Mouse (Mus musculus): ENCODE data around the gene Zbtb37. TPM values are rescaled to one million over a fixed set of nuclear protein-coding genes. Genes with fewer than 3 reads are reported as not detected.

Zbtb37 gene
- polyA plus RNA-seq, 1 experiment from 2014 or later, result 6.6 TPM

DNA sequence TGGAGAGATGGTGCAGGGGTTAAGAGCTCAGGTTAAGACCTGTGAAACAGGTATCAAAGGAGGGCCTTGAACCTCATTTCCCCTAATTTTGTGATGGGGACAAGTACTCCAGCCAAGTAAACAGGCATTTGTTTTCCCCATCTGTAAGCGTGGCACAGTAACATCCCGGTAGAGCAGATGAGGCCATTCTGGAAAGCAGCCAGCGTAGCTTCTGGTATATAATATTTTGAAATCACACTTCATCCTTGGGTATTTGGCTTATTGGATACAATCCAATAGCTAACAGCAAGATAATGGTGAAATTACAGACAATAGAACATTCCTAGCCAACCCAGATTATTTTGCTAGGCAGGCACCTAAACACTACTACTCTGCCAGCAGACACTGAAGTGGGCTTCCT is 51.8 kb downstream of the Zbtb37 start:
- no peaks in the 10 kb centered on the region for H3K36me3 ChIP-seq (replicated peaks)
- 90% methylated on average over 3 of the region's 3 CpGs for WGBS
- H3K27me3 ChIP-seq (ENCODE audit: poor library complexity, severe bottlenecking), result no peaks in the 10 kb centered on the region
- H3K4me1 ChIP-seq, result no peaks in the 10 kb centered on the region
- H3K4me3 ChIP-seq, result no peak overlapping the region
- H3K27ac ChIP-seq, result no peak overlapping the region
- DNase-seq (ENCODE audit: extremely low spot score, low spot score), result no peak
- H3K9me3 ChIP-seq, result no peaks in the 10 kb centered on the region

- Histone ChIP-seq H3K4me1 (no peaks in the 10 kb centered on the region), H3K27me3 (ENCODE audit: poor library complexity, severe bottlenecking) (no peaks in the 10 kb centered on the region), H3K36me3 (replicated peaks) (no peaks in the 10 kb centered on the region), H3K27ac (no peak overlapping the region), H3K4me3 (no peak overlapping the region), H3K9me3 (no peaks in the 10 kb centered on the region)
- DNase-seq (ENCODE audit: extremely low spot score, low spot score), result no peak
- WGBS, result 97% methylated on average over 4 of the region's 4 CpGs
These were observed 53.3 kb downstream of the Zbtb37 start for GRCm38 (mm10) chr1:160981337-160981736.

- Histone ChIP-seq H3K36me3 (replicated peaks) (no peaks in the 10 kb centered on the region; the same call in 1 of the 2 replicates), H3K27ac (no peak overlapping the region), H3K27me3 (ENCODE audit: poor library complexity, severe bottlenecking) (no peaks in the 10 kb centered on the region), H3K9me3 (no peaks in the 10 kb centered on the region), H3K4me1 (no peaks in the 10 kb centered on the region), H3K4me3 (no peak overlapping the region)
- DNase-seq (ENCODE audit: extremely low spot score, low spot score), result no peak
- 91% methylated on average over 8 of the region's 8 CpGs for WGBS
These were observed 54.0 kb downstream of the Zbtb37 start for GRCm38 (mm10) chr1:160980537-160981234.

- H3K36me3 ChIP-seq (replicated peaks), result peaks cover 6% of the 10 kb centered on the region; the same call in 1 of the 2 replicates
- 87% methylated on average over 5 of the region's 5 CpGs for WGBS
- no peak overlapping the region for H3K4me3 ChIP-seq
- H3K9me3 ChIP-seq, result no peaks in the 10 kb centered on the region
- no peak for DNase-seq (ENCODE audit: extremely low spot score, low spot score)
- H3K4me1 ChIP-seq, result no peaks in the 10 kb centered on the region
- H3K27ac ChIP-seq, result no peak overlapping the region
- H3K27me3 ChIP-seq (ENCODE audit: poor library complexity, severe bottlenecking), result no peaks in the 10 kb centered on the region
These were observed 54.6 kb downstream of the Zbtb37 start for GRCm38 (mm10) chr1:160980021-160980420.

GRCm38 (mm10) chr1:160978071-160978735 is 56.4 kb downstream of the Zbtb37 start, which contains the start of gene Serpinc1:
Serpinc1 (plus strand) TSS chr1:160978585.
- DNase-seq (ENCODE audit: extremely low spot score, low spot score), result no peak
- H3K36me3 ChIP-seq (replicated peaks), result peaks cover 13% of the 10 kb centered on the region; the same call in 1 of the 2 replicates
- no peaks in the 10 kb centered on the region for H3K27me3 ChIP-seq (ENCODE audit: poor library complexity, severe bottlenecking)
- H3K4me3 ChIP-seq, result no peak within 1 kb of the TSS
- no peaks in the 10 kb centered on the region for H3K9me3 ChIP-seq
- H3K27ac ChIP-seq, result no peak within 1 kb of the TSS
- 95% methylated on average over 4 of the region's 4 CpGs for WGBS
- no peaks in the 10 kb centered on the region for H3K4me1 ChIP-seq

DNA sequence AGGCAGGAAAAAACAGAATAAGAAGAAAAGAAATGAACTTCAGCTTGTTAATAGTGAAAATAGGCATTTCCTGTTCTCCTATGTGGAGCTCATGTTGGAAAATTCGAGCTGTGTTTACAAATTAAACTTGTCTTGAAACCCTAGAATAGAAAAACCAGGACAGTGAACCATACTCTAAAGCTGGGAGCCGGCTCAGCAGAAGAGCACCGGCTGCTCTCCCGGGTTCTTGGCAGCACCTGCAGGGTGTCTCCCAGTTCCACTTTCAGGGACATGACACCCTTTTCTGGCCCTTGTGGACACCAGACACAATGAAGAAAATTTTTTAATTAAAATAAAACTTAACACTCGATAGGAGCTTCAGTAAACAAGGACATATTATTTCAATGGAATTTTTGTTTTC is 66.0 kb downstream of the Zbtb37 start:
- 92% methylated on average over 5 of the region's 5 CpGs for WGBS
- Histone ChIP-seq H3K4me3 (no peak overlapping the region), H3K4me1 (no peaks in the 10 kb centered on the region), H3K27me3 (ENCODE audit: poor library complexity, severe bottlenecking) (no peaks in the 10 kb centered on the region), H3K36me3 (replicated peaks) (peaks cover 85% of the 10 kb centered on the region), H3K9me3 (no peaks in the 10 kb centered on the region), H3K27ac (no peak overlapping the region)
- no peak for DNase-seq (ENCODE audit: extremely low spot score, low spot score)

- H3K27ac ChIP-seq, result no peak overlapping the region
- DNase-seq (ENCODE audit: extremely low spot score, low spot score), result no peak
- no peaks in the 10 kb centered on the region for H3K27me3 ChIP-seq (ENCODE audit: poor library complexity, severe bottlenecking)
- H3K4me1 ChIP-seq, result no peaks in the 10 kb centered on the region
- H3K9me3 ChIP-seq, result no peaks in the 10 kb centered on the region
- 88% methylated on average over 1 of the region's 1 CpGs for WGBS
- no peak overlapping the region for H3K4me3 ChIP-seq
- peaks cover 94% of the 10 kb centered on the region for H3K36me3 ChIP-seq (replicated peaks)
These were observed 67.4 kb downstream of the Zbtb37 start for GRCm38 (mm10) chr1:160967268-160967667.

DNA sequence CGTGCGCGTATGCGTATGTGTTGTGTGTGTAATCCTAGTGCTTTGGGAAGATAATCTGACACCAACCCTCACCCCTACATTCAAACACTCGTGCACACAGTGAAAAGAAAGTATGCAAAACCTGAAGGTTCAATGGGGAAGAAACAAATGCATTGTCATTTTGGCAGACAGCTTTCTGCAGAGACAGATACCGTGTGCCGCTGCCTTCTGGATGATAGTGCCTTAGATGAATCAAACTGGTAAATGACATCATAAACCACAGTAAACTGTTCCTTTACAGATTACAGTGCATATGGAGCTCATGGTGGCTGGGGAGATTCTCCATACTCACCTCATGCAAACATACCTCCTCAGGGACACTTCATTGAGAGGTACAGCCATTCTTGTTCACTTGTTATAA is 71.5 kb downstream of the Zbtb37 start:
- H3K9me3 ChIP-seq, result no peaks in the 10 kb centered on the region
- 93% methylated on average over 7 of the region's 7 CpGs for WGBS
- H3K4me1 ChIP-seq, result no peaks in the 10 kb centered on the region
- no peak overlapping the region for H3K4me3 ChIP-seq
- H3K36me3 ChIP-seq (replicated peaks), result peaks cover 98% of the 10 kb centered on the region
- no peak for DNase-seq (ENCODE audit: extremely low spot score, low spot score)
- no peaks in the 10 kb centered on the region for H3K27me3 ChIP-seq (ENCODE audit: poor library complexity, severe bottlenecking)
- H3K27ac ChIP-seq, result no peak overlapping the region

Other genes with a start within 250 kb of the Zbtb37 start
- 8.7 and 9.8 TPM in 2 replicates for gene Rabgap1l, start 241.6 kb downstream of the Zbtb37 start, polyA plus RNA-seq (2016; fragmentation: Nextera tagmentation; extraction: Ambion mirVana)
- 7.1 and 7.6 TPM in 2 replicates for gene Rc3h1, start 128.4 kb downstream of the Zbtb37 start, polyA plus RNA-seq (2016; fragmentation: Nextera tagmentation; extraction: Ambion mirVana)
- 2.2 and 2.4 TPM in 2 replicates for gene Serpinc1, start 56.3 kb downstream of the Zbtb37 start, polyA plus RNA-seq (2016; fragmentation: Nextera tagmentation; extraction: Ambion mirVana)
- 79.4 and 79.9 TPM in 2 replicates for gene Dars2, start 35.8 kb upstream of the Zbtb37 start, polyA plus RNA-seq (2016; fragmentation: Nextera tagmentation; extraction: Ambion mirVana)
- gene Cenpl, start 35.9 kb upstream of the Zbtb37 start, polyA plus RNA-seq (2016; fragmentation: Nextera tagmentation; extraction: Ambion mirVana), result 45.1 TPM in 2 replicates
- gene Klhl20, start 96.7 kb upstream of the Zbtb37 start, polyA plus RNA-seq (2016; fragmentation: Nextera tagmentation; extraction: Ambion mirVana), result 14.0 and 15.3 TPM in 2 replicates
- gene Ankrd45, start 107.8 kb upstream of the Zbtb37 start, polyA plus RNA-seq (2016; fragmentation: Nextera tagmentation; extraction: Ambion mirVana), result 8.8 and 8.9 TPM in 2 replicates
- gene Tex50, start 124.5 kb upstream of the Zbtb37 start, polyA plus RNA-seq (2016; fragmentation: Nextera tagmentation; extraction: Ambion mirVana), result 0.16 and 0.47 TPM in 2 replicates
- 663 and 680 TPM in 2 replicates for gene Prdx6, start 216.4 kb upstream of the Zbtb37 start, polyA plus RNA-seq (2016; fragmentation: Nextera tagmentation; extraction: Ambion mirVana)

All from forebrain, embryonic 10.5 days (tissue).